Mouse (Mus musculus) heart, postnatal 25 days (tissue): ENCODE measurements around the gene Polr2c. TPM values are rescaled to one million over a fixed set of nuclear protein-coding genes. Genes with fewer than 3 reads are reported as not detected.

Source experiments
- DNase-seq: peaks from one replicate; pipeline ENCODE4 v3.0.0; 2022; ENCODE audit warnings: low spot score
- intact Hi-C: fragments of 180-260 bp; cut with DNase I; formaldehyde crosslinking; loops from one replicate; pipeline ENCODE4 v1.15.1; 2025
- total RNA-seq, 2 experiments: library from RNA; stranded (reverse); gene quantifications; 2 replicates each; pipeline ENCODE4 v1.2.3; 2021

Gene Polr2c
- total RNA-seq, 2 experiments from 2014 or later: 57.5 to 64.3 TPM

- no peak for DNase-seq
- intact Hi-C loops: no loop called here
Measured at GRCm38 (mm10) chr8:94875096-94875870, 18.0 kb downstream of the Polr2c start.

DNA sequence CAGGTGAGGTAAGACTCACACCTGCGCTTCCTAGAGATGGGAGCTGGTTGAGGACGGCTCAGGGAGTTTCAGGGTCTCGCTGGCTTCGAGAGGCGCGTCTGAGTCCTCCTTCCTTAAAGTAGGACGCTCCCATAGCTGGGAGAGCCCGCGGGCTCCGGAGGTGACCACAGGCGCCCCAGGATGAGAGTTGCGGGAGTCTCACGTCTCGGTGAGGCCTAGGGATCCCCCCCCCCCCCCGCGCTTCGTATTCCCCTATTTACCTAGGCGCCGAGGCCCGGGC is 18.6 kb downstream of the Polr2c start:
- no peak for DNase-seq
- intact Hi-C loops: no loop called here

GRCm38 (mm10) chr8:94876197-94876730 is 19.0 kb downstream of the Polr2c start, which contains the start of gene Dok4:
Gene Dok4, minus strand, starts transcription at chr8:94876330.
- DNase-seq: peak; percentile 64
- intact Hi-C loops: no loop called here

- DNase-seq: no peak
- intact Hi-C loops: no loop called here
Measured at GRCm38 (mm10) chr8:94876820-94877219, 19.6 kb downstream of the Polr2c start.

GRCm38 (mm10) chr8:94880742-94881141 is 23.5 kb downstream of the Polr2c start:
- no peak for DNase-seq
- intact Hi-C loops: no loop called here

GRCm38 (mm10) chr8:94888383-94889036 is 31.3 kb downstream of the Polr2c start:
- intact Hi-C loops: no loop called here
- no peak for DNase-seq

DNA sequence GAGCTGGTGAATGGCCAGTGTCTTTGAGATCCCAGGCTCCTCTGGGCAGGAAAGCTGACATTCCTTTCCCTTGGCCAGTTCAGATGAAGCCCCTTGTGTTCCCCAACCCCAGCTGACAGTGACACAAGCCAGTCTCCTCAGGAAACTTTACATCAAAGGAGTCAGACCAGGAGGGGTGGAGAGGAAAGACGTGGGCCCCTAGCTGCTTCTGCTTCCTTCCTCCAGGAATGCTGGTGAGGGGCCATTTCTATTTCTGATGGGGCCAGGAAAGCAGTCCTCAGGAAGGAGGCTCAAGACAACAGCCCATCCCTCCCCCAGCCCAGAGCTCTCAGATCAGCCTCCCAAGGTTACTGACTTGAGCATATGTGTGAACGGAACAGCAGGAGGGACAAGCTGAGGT is 35.7 kb downstream of the Polr2c start:
- DNase-seq: no peak
- intact Hi-C loops: no loop called here

GRCm38 (mm10) chr8:94899262-94899661 is 42.0 kb downstream of the Polr2c start:
- no peak for DNase-seq
- intact Hi-C loops: no loop called here

DNA sequence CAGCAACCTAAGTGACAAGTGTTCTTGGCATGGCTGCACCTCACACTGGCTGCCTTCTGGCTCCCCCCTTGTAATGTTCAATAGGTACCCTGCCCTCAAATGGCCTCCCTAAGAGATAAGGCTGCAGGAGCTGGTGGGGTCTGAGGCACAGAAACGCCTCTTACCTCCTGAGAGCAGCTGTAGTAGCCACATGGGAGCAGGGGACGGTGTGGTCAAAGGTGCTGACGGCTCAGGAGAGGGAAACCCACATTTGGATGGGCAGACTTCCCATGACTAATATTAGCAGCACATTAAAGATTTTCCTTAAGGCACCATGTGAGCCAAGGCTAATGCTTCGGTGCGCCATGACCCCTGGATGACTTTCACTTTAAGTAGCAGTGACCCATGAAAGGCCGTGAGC is 43.4 kb downstream of the Polr2c start:
- intact Hi-C loops: no loop called here
- no peak for DNase-seq

- DNase-seq: no peak
- intact Hi-C loops: no loop called here
Measured at GRCm38 (mm10) chr8:94901031-94901430, 43.8 kb downstream of the Polr2c start.

- intact Hi-C loops: no loop called here
- DNase-seq: no peak
Measured at GRCm38 (mm10) chr8:94903709-94904108, 46.5 kb downstream of the Polr2c start.

DNA sequence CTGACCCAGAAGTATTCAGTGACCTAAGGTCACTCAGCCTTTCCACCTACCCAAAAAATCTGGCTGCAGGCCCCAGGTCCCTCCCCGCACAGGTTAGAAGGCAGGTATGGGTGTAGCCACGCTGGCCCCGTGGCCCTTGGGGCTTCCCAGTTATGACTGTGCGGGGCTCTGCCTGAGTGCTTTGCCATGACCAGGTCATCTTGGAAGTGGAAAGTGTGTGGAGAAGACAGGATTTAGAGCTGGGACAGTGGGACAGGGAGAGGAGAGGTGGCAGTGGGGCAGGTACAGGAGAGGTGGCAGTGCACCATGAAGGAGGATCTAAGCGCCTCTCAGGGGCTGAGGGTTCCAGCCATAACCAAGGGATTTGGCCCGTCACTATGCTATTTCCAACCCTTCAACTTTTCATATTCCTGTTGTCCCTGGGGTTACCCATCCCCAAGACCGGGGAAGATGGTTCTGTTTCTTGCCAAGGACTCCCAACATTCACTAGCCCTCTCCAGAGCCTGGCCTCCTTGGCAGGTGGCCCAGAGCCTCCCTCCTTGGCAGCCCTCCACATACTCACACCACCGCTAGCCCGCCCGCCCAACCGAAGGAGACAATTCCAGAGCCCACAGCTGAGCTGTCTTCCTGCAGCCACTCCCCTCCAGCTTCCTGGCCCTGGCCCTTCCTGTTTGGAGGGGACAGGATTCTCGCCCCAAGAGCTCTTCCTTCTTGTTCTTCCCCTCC is 47.4 kb downstream of the Polr2c start:
- peak; percentile 83 for DNase-seq
- intact Hi-C loops: loop anchor here (1.0 to 5.0 kb wide), 2 partner anchors 33 to 197 kb away; no protein-coding TSS in a partner anchor

- no peak for DNase-seq
- intact Hi-C loops: loop anchor here (2.0 to 5.0 kb wide), 3 partner anchors 85 to 200 kb away; no protein-coding TSS in a partner anchor
Measured at GRCm38 (mm10) chr8:94907591-94908300, 50.5 kb downstream of the Polr2c start.

- intact Hi-C loops: loop anchor here (1.0 to 5.0 kb wide), 4 partner anchors 35 to 202 kb away; no protein-coding TSS in a partner anchor
- DNase-seq: peak; percentile 63
Measured at GRCm38 (mm10) chr8:94908847-94909246, 51.6 kb downstream of the Polr2c start.

- intact Hi-C loops: no loop called here
- no peak for DNase-seq
Measured at GRCm38 (mm10) chr8:94913061-94913660, 55.9 kb downstream of the Polr2c start.

- intact Hi-C loops: no loop called here
- no peak for DNase-seq
Measured at GRCm38 (mm10) chr8:94914256-94914655, 57.0 kb downstream of the Polr2c start.

GRCm38 (mm10) chr8:94914701-94915101 is 57.5 kb downstream of the Polr2c start:
- no peak for DNase-seq

GRCm38 (mm10) chr8:94916311-94916959 is 59.2 kb downstream of the Polr2c start:
- intact Hi-C loops: no loop called here
- no peak for DNase-seq

More at GRCm38 (mm10) chr8:94914701-94915101, 57.5 kb downstream of the Polr2c start:
- intact Hi-C loops: no loop called here

GRCm38 (mm10) chr8:94916960-94917324 is 59.7 kb downstream of the Polr2c start:
- intact Hi-C loops: no loop called here
- DNase-seq: no peak
